Mouse (Mus musculus): ENCODE results near the gene Npw. TPM values are rescaled to one million over a fixed set of nuclear protein-coding genes. Genes with fewer than 3 reads are reported as not detected.

The Npw gene
- polyA plus RNA-seq, 1 experiment: not detected

DNA sequence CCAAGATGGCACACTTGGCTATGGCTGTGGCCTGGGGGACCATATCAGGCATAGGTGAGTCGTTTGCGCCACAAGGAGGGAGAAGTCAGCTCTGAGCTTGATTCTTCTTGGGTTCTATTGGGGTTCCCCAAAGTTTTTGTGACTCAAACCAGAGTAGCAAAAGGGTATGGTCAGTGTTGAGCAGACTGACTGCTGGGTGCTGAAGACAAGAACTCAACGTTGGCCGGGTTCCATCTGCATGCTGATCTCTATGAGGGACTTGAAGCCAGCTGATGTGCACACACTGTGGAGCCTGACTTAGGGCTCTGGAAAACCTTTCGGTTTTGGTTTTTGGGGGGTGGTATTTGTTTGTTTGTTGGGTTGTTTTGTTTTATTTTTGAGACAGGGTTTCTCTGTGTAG, 22.6 kb downstream of the Npw start:
- TF ChIP-seq GATA1 (IDR thresholded peaks at IDR 0.05; ENCODE audit: low read length): no peak

DNA sequence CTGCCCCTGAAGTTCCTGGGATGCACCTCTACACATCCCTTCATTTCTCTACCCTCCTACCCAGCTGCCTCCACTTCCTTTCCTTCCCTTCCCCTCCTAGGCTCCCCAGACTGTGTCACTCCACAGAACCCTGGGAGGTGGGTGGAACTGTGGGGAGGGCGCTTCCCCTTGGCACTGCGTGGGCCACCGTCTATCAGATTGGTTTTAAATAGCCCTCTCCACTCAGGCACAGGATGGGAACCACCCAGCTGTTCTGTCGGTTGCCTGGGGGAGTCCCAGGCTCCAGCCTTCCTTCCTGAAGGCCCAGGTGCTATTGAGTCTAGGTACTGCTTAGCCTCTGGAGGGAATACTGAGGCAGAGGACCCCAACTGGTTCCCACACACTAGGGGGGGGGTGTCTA, 23.2 kb downstream of the Npw start:
- no peak for TF ChIP-seq GATA1 (IDR thresholded peaks at IDR 0.05; ENCODE audit: low read length)

DNA sequence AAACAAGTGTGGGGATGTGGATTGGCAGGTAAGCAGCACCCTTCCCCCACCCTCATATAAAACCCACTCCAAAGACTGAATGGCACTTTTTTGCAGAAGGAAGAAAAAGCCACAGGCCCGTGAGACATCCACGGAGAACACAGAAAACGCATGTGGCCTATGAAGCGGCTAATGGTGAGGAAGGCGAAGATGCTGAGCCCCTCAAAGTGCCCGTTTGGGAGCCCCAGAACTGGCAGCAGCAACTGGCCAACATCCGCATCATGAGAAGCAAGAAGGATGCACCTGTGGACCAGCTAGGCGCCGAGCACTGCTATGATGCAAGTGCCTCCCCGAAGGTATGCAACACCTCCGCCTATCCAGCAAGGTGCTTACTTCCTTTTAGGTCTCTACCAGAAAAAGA, 24.4 kb downstream of the Npw start:
- no peak for TF ChIP-seq GATA1 (IDR thresholded peaks at IDR 0.05; ENCODE audit: low read length)

DNA sequence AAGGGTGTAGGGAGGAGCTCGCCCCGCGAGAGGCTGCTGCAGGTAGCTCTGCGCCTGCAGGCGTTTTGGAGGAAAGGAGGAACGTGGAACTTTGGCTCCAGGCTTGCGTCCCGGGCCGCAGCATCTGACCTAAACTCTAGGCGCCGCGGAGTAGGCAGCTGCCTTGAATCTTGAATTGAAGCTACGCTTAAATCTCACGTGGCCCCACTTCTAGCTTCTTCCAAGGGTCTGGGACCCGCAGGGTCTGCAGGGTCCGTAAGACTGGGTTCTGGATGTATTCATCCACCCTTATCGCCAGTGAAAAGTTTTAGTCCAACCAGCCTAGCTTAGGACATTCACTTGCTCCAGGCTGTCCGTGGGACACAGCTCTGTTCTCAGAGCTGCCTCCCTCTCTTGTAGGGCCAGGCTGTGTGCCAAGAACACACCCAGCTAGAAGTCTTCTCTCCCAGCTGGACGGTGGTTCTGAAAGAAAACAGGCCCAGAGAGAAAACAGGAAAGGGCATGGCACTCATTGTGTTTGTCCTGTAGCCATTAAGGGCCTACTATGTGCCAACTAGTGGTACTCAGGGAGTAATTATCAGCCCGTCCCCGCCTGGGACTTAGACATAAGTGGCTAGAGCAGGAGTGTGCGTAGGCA, 25.3 kb downstream of the Npw start:
- TF ChIP-seq GATA1 (IDR thresholded peaks at IDR 0.05; ENCODE audit: low read length): no peak

DNA sequence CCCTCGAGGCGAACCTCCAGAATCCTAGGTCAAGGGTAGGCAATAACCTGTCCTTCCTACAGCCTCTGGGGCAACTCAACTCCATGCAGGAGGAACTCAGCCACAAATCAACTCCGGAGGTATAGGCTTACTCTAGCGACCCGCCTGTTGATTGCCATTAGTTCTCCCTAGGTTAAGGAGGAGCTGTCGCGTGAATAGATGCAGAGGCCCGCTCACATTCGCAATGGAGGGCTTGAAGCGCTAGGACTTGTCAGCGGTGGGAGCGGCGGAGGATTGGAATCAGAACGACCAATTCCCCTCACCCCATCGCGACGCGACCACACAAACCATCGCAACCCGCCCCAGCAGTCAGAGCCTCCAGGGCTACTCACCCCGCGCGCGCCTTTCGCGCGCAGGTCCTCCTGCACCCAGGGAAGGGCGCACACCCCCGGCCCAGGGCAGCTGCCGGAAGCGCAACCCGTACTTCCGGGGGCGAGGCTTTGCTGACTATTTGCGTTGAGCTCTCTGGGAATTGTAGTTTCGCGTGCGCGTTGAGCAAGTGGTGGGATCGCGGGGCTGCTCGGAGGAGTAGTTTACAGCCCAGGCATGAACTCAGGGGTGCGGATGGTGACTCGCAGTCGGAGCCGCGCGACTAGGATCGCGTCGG, 26.0 kb downstream of the Npw start, which contains the start of the genes Tsc2 and Nthl1:
Gene Tsc2, minus strand, starts transcription at position 464 of the 646 bp plus-strand sequence.
Gene Nthl1, plus strand, starts transcription at position 514 of the 646 bp plus-strand sequence.
- no peak for TF ChIP-seq GATA1 (IDR thresholded peaks at IDR 0.05; ENCODE audit: low read length)

DNA sequence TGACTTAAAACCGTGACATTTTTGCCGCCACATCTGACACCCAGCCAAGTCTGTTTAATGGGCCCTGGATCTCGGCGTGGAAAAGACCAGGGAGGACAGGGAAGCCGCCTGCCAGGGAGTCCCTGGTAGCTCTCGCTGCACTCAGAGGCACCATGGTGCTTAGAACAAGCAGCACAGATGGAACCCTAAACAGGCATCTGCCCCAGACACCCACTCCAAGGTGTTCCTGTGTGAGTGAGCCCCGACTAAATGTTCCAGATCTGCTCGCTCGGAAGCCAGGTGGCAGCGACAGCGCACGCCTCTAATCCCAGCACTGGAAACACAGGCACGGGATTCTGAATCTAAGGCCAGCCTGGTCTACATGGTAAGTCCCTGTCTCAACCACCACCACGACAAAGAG, 28.2 kb downstream of the Npw start:
- no peak for TF ChIP-seq GATA1 (IDR thresholded peaks at IDR 0.05; ENCODE audit: low read length)

DNA sequence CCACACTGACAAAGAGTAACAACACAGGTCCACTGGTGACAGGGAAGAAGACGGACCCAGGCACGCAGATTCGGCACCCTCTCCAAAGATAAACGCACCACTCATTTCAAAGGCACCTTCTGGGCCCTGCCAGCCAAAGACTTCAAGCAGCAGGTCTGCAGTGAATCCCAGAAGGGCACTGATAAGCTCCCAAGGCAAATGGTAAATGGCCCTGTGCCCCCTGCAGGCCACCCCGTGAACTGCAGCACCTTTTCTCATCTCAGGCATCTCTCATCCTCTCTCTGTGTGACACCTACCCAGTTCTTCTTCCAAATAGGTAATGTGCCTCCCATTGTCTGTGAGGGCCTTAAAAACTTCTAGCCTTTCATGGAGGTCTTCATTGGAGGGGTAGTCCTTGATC, 29.6 kb downstream of the Npw start:
- no peak for TF ChIP-seq GATA1 (IDR thresholded peaks at IDR 0.05; ENCODE audit: low read length)

DNA sequence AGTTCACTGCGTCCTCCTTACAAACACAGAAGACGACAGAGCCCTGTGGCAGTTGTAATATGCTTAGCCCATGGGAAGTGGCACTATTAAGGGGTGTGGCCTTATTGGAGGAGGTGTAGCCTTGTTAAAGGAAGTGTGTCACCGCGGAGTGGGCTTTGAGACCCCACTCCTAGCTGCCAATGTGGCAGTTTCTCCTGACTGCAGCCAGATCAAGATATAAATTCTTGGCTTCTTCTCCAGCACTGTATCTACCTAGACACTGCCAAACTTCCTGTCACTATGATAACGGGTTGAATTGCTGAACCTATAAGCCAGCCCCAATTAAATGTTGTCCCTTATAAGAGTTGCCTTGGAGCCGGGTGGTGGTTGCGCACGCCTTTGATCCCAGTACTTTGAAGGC, 32.8 kb downstream of the Npw start:
- TF ChIP-seq GATA1 (IDR thresholded peaks at IDR 0.05; ENCODE audit: low read length): no peak

DNA sequence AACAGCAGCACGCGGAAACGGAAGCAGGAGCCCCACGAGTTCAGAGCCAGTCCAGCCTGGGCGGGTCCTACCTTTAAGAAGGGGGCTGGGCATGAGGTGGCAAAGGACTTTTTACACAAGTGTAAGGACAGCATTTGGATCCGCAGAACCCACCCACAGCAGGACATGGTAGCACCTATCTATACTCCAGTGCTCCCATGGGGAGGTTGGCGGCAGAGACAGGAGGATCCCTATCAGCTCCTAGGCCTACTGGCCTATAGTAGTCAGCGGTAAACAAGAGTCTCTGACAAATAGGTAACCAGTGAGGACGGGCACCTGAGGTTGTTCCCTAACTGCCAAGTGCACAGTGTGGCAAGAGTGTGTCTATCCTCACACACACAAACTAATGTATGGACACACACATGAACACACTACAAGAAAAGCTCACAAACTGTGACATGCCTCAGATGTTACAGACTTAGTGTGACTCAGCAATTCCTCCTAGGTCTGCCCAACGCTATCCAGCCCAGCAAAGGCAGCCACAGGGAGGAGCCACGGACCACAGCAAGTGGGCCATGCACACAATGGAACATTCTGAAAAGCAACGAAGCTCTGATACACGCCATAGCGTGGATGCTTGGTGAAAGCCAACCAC, 40.6 kb downstream of the Npw start:
- TF ChIP-seq GATA1 (IDR thresholded peaks at IDR 0.05; ENCODE audit: low read length): no peak

DNA sequence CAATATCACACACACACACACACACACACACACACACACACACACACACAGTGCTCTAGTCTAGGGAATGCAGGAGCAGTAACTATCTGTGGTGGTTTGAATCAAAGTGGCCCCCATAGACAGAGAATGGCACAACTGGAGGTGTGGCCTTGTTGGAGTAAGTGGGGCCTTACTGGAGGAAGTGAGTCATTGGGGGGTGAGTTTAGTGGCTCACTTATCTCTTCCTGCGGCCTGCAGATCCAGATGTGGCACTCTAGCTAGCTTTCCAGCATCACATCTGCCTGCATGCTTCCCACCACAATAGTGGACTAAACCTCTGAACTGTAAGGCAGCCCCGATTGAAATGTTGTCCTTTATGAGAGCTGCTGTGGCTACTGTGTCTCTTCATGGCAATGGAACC, 47.5 kb downstream of the Npw start:
- no peak for TF ChIP-seq GATA1 (IDR thresholded peaks at IDR 0.05; ENCODE audit: low read length)

DNA sequence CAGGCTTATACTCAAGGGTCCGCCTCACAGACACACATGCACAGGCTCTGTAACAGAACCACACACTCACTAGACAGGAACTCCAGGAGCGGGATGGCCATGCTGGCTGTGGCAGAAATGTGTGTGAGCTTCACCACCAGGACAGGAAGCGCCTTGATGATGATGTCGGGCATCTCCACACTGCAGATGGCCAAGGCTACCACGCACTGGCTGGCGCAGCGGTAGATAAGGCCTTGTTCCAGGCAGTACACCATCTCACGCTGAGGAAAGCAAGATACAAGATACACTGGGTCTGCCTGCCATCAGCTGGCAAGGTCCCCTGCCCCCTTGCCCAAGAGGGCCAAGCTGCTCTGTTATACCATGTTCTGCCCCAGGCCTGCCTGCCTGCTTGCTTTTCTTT, 49.4 kb downstream of the Npw start:
- TF ChIP-seq GATA1 (IDR thresholded peaks at IDR 0.05; ENCODE audit: low read length): no peak

DNA sequence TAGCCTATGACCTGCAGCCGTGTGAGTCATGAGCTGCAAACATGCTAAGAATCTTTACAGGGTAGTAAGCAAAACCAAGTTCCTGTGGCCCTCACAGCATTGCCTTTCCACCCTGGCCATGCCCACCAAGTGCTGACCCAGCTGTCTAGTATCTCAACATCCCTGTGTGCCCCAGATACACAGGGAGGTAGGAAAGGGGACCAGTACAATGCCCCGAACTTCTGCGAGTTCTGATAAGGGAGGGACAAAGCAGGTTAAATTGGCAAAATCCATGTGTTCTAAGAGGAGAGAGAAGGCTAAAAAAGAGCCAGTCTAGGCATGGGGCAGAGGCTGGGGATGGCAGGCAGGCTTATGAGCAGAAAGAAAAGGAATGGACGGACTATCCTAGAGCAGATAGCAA, 49.9 kb downstream of the Npw start:
- TF ChIP-seq GATA1 (IDR thresholded peaks at IDR 0.05; ENCODE audit: low read length): no peak

Other genes with a start within 250 kb of the Npw start
- gene Rnps1, start 243.9 kb downstream of the Npw start, polyA plus RNA-seq (2012): 301 and 446 TPM in 2 replicates
- gene Eci1, start 231.8 kb downstream of the Npw start, polyA plus RNA-seq (2012): 47.6 and 64.0 TPM in 2 replicates
- gene Dnase1l2, start 215.4 kb downstream of the Npw start, polyA plus RNA-seq (2012): not detected in 2 replicates
- 19.4 and 22.8 TPM in 2 replicates for gene E4f1, start 188.1 kb downstream of the Npw start, polyA plus RNA-seq (2012)
- gene Pgp, start 188.1 kb downstream of the Npw start, polyA plus RNA-seq (2012): 75.9 and 87.6 TPM in 2 replicates
- gene Bricd5, start 184.6 kb downstream of the Npw start, polyA plus RNA-seq (2012): 0.10 TPM in 1 of 2 replicates, not detected in the other
- gene Mlst8, start 179.4 kb downstream of the Npw start, polyA plus RNA-seq (2012): 8.4 and 8.5 TPM in 2 replicates
- 0.01 TPM in 1 of 2 replicates, not detected in the other for gene Caskin1, start 169.9 kb downstream of the Npw start, polyA plus RNA-seq (2012)
- gene Traf7, start 130.5 kb downstream of the Npw start, polyA plus RNA-seq (2012): 239 and 240 TPM in 2 replicates
- gene Rab26, start 124.2 kb downstream of the Npw start, polyA plus RNA-seq (2012): 0.29 and 0.30 TPM in 2 replicates
- gene Pkd1, start 108.6 kb downstream of the Npw start, polyA plus RNA-seq (2012): 4.0 and 6.5 TPM in 2 replicates
- 45.3 and 52.6 TPM in 2 replicates for gene Tsc2, start 25.8 kb downstream of the Npw start, polyA plus RNA-seq (2012)
- 24.0 and 31.0 TPM in 2 replicates for gene Nthl1, start 25.8 kb downstream of the Npw start, polyA plus RNA-seq (2012)
- gene Slc9a3r2, start 8.1 kb downstream of the Npw start, polyA plus RNA-seq (2012): not detected in 2 replicates
- gene Zfp598, start 11.2 kb upstream of the Npw start, polyA plus RNA-seq (2012): 90.5 and 98.9 TPM in 2 replicates
- gene Syngr3, start 31.5 kb upstream of the Npw start, polyA plus RNA-seq (2012): 0.13 TPM in 2 replicates
- 149 and 186 TPM in 2 replicates for gene Gfer, start 37.7 kb upstream of the Npw start, polyA plus RNA-seq (2012)
- gene Noxo1, start 37.8 kb upstream of the Npw start, polyA plus RNA-seq (2012): 0.33 and 0.89 TPM in 2 replicates
- 25.6 and 35.3 TPM in 2 replicates for gene Tbl3, start 49.2 kb upstream of the Npw start, polyA plus RNA-seq (2012)
- gene Rnf151, start 59.6 kb upstream of the Npw start, polyA plus RNA-seq (2012): 0.14 and 0.36 TPM in 2 replicates
- gene Rps2, start 59.7 kb upstream of the Npw start, polyA plus RNA-seq (2012): 2,301 and 3,917 TPM in 2 replicates
- 457 and 647 TPM in 2 replicates for gene Ndufb10, start 66.0 kb upstream of the Npw start, polyA plus RNA-seq (2012)
- gene Rpl3l, start 69.4 kb upstream of the Npw start, polyA plus RNA-seq (2012): not detected in 2 replicates
- gene Msrb1, start 78.2 kb upstream of the Npw start, polyA plus RNA-seq (2012): 11.1 and 11.3 TPM in 2 replicates
- gene Hs3st6, start 94.5 kb upstream of the Npw start, polyA plus RNA-seq (2012): not detected in 2 replicates
- gene Meiob, start 145.8 kb upstream of the Npw start, polyA plus RNA-seq (2012): 0.14 TPM in 2 replicates
- gene Hagh, start 181.7 kb upstream of the Npw start, polyA plus RNA-seq (2012): 27.1 and 44.6 TPM in 2 replicates
- 5.3 and 5.9 TPM in 2 replicates for gene Fahd1, start 191.9 kb upstream of the Npw start, polyA plus RNA-seq (2012)
- gene Igfals, start 207.5 kb upstream of the Npw start, polyA plus RNA-seq (2012): 0.02 and 0.03 TPM in 2 replicates
- gene Nubp2, start 227.9 kb upstream of the Npw start, polyA plus RNA-seq (2012): 61.9 and 127 TPM in 2 replicates
- gene Spsb3, start 228.2 kb upstream of the Npw start, polyA plus RNA-seq (2012): 37.1 and 46.2 TPM in 2 replicates
- gene Eme2, start 236.6 kb upstream of the Npw start, polyA plus RNA-seq (2012): 35.4 and 42.9 TPM in 2 replicates
- gene Mrps34, start 236.7 kb upstream of the Npw start, polyA plus RNA-seq (2012): 151 and 160 TPM in 2 replicates
- 30.3 and 35.4 TPM in 2 replicates for gene Nme3, start 238.0 kb upstream of the Npw start, polyA plus RNA-seq (2012)

Measured in G1E-ER4 (cell line).